Mouse (Mus musculus) ES-E14 (cell line): ENCODE data around the gene 1110002E22Rik.

ENCODE experiments used
- CHD2 ChIP-seq: IDR thresholded peaks from 2 replicates; pipeline ENCODE4 v1.6.1; 2014; ENCODE audit warnings: mild to moderate bottlenecking, low read depth, low read length, inconsistent platforms
- HCFC1 ChIP-seq: IDR thresholded peaks from 2 replicates; pipeline ENCODE4 v1.6.1; 2012; ENCODE audit warnings: low read length, inconsistent platforms, borderline replicate concordance; ENCODE audit not compliant: insufficient read depth
- MAFK ChIP-seq: IDR thresholded peaks from 2 replicates; pipeline ENCODE4 v1.6.1; 2014; ENCODE audit warnings: mild to moderate bottlenecking, low read depth, low read length, inconsistent platforms; ENCODE audit not compliant: insufficient read depth
- ZC3H11A ChIP-seq: IDR thresholded peaks from 2 replicates; pipeline ENCODE4 v1.6.1; 2012; ENCODE audit warnings: low read depth, mild to moderate bottlenecking, inconsistent platforms, low read length, borderline replicate concordance
- ZNF384 ChIP-seq: IDR thresholded peaks from 2 replicates; pipeline ENCODE4 v1.6.1; 2012; ENCODE audit warnings: low read depth, low read length, inconsistent platforms

DNA sequence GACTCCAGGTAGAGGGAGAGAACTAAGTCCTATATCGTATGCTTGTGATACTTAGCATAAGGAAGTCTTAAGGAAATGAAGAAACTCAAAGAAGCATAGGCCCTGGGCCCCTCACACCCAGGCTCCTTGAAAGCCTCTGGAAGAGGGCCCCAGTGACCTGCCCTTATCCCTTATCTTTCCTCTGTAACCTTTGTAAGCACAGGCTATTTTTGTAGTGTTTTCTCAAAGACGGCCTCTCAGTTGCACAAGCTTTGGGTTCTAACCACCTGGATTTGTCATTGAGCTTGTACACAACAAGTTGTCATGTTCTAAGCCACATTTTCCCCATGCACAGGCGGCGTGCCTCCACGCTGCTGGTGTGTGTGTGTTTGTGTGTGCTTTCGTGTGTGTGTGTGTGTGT, 64.3 kb downstream of the 1110002E22Rik start:
- no peak for TF ChIP-seq MAFK
- no peak for TF ChIP-seq ZNF384
- TF ChIP-seq HCFC1: no peak
- no peak for TF ChIP-seq ZC3H11A
- TF ChIP-seq CHD2: no peak
